In genomic region chr10:61272631-61273030, GRCm38 (mm10) we compare ENCODE assay signal across 7 mouse cellular contexts. TPM values are rescaled to one million over a fixed set of nuclear protein-coding genes. Genes with fewer than 3 reads are reported as not detected.
DNase-seq lines count a peak whose midpoint lies in the region; ATAC-seq and TF ChIP-seq lines count a peak whose summit lies in the region.

No protein-coding gene starts in this region.

- peak overlapping the region; percentile 58 for H3K4me3 ChIP-seq in lung, embryonic 14.5 days (ENCODE audit: low read depth, low read length)
- H3K4me3 ChIP-seq in forebrain, embryonic 10.5 days = peak overlapping the region; percentile 72
- H3K4me3 ChIP-seq in limb, embryonic 13.5 days = peak overlapping the region; percentile 63
- H3K4me3 ChIP-seq in small intestine, adult 2 months (ENCODE audit: low read depth, low read length) = peak overlapping the region; percentile 57
- H3K4me3 ChIP-seq in cerebellum, adult 2 months (replicated peaks; ENCODE audit: insufficient read depth, low read depth, low read length) = no peak overlapping the region

- H3K27ac ChIP-seq in lung, embryonic 14.5 days (ENCODE audit: low read depth) = peak overlapping the region; percentile 3; the same call in 1 of the 2 replicates
- peak overlapping the region; percentile 84 for H3K27ac ChIP-seq in forebrain, embryonic 10.5 days
- 0 out of 2 replicates have a peak overlapping the region, but pooled peaks have one; percentile 52 for H3K27ac ChIP-seq in limb, embryonic 13.5 days
- peak overlapping the region; percentile 15; the same call in 1 of the 2 replicates for H3K27ac ChIP-seq in small intestine, adult 2 months (ENCODE audit: insufficient read depth, low read depth, low read length)
- no peak overlapping the region for H3K27ac ChIP-seq in cerebellum, adult 2 months (ENCODE audit: insufficient read depth, low read length)

- no peak for TF ChIP-seq CTCF in lung, embryonic 14.5 days (IDR thresholded peaks at IDR 0.05; ENCODE audit: low read depth)
- TF ChIP-seq CTCF in small intestine, adult 2 months (IDR thresholded peaks at IDR 0.05; ENCODE audit: extremely low read depth, insufficient read length, insufficient replicate concordance, low read depth, low read length) = no peak
- no peak for TF ChIP-seq CTCF in cerebellum, adult 2 months (IDR thresholded peaks at IDR 0.05; ENCODE audit: borderline replicate concordance, insufficient read depth, low read depth, low read length)

- H3K4me1 ChIP-seq in lung, embryonic 14.5 days (ENCODE audit: insufficient read depth) = no peaks in the 10 kb centered on the region
- H3K4me1 ChIP-seq in forebrain, embryonic 10.5 days = peaks cover 37% of the 10 kb centered on the region
- H3K4me1 ChIP-seq in limb, embryonic 13.5 days = peaks cover 26% of the 10 kb centered on the region
- H3K4me1 ChIP-seq in small intestine, adult 2 months (ENCODE audit: control insufficient read depth, insufficient read depth, insufficient read length, low read length) = no peaks in the 10 kb centered on the region
- peaks cover 3% of the 10 kb centered on the region; the same call in 1 of the 2 replicates for H3K4me1 ChIP-seq in cerebellum, adult 2 months (ENCODE audit: control insufficient read depth, insufficient read depth, low read length)

- peak overlapping the region; percentile 72 for H3K9ac ChIP-seq in lung, embryonic 14.5 days
- H3K9ac ChIP-seq in limb, embryonic 13.5 days = peak overlapping the region; percentile 77

- no peak for DNase-seq in lung, embryonic 14.5 days
- DNase-seq in lung, adult 18-20 months = no peak
- DNase-seq in forebrain, embryonic 10.5 days (ENCODE audit: extremely low spot score, low spot score) = no peak
- DNase-seq in cerebellum, postnatal 14 days = no peak
- DNase-seq in cerebellum, adult 2 months = no peak

- H3K27me3 ChIP-seq in lung, embryonic 14.5 days (ENCODE audit: insufficient read depth, low read length) = no peaks in the 10 kb centered on the region
- peaks cover 51% of the 10 kb centered on the region for H3K27me3 ChIP-seq in forebrain, embryonic 10.5 days (ENCODE audit: poor library complexity, severe bottlenecking)
- 0 out of 2 replicates have a peak, but pooled peaks cover 10% of the 10 kb centered on the region for H3K27me3 ChIP-seq in limb, embryonic 13.5 days
- H3K27me3 ChIP-seq in small intestine, adult 2 months (ENCODE audit: control insufficient read depth, insufficient read depth, low read length) = peaks cover 7% of the 10 kb centered on the region; the same call in 1 of the 2 replicates
- H3K27me3 ChIP-seq in cerebellum, adult 2 months (ENCODE audit: control insufficient read depth, insufficient read depth, low read length) = no peaks in the 10 kb centered on the region; the same call in 1 of the 2 replicates

- H3K9me3 ChIP-seq in lung, embryonic 14.5 days (ENCODE audit: low read depth, low read length) = no peaks in the 10 kb centered on the region
- no peaks in the 10 kb centered on the region for H3K9me3 ChIP-seq in forebrain, embryonic 10.5 days
- H3K9me3 ChIP-seq in limb, embryonic 13.5 days = no peaks in the 10 kb centered on the region

- WGBS in lung, embryonic 14.5 days = 25% methylated on average over 5 of the region's 5 CpGs
- 37% methylated on average over 5 of the region's 5 CpGs for WGBS in forebrain, embryonic 10.5 days
- 45% methylated on average over 5 of the region's 5 CpGs for WGBS in limb, embryonic 13.5 days
- 61% methylated on average over 5 of the region's 5 CpGs for WGBS in small intestine, adult 2 months
- WGBS in cerebellum, adult 2 months = 79% methylated on average over 5 of the region's 5 CpGs

- H3K36me3 ChIP-seq in lung, embryonic 14.5 days (ENCODE audit: insufficient read depth) = no peaks in the 10 kb centered on the region
- H3K36me3 ChIP-seq in forebrain, embryonic 10.5 days (replicated peaks) = no peaks in the 10 kb centered on the region
- no peaks in the 10 kb centered on the region for H3K36me3 ChIP-seq in limb, embryonic 13.5 days
- H3K36me3 ChIP-seq in small intestine, adult 2 months (ENCODE audit: control insufficient read depth, insufficient read depth, low read length) = no peaks in the 10 kb centered on the region

- H3K4me2 ChIP-seq in lung, embryonic 14.5 days = peak overlapping the region; percentile 97
- peak overlapping the region; percentile 85 for H3K4me2 ChIP-seq in limb, embryonic 13.5 days (replicated peaks)

- ATAC-seq in lung, embryonic 14.5 days (ENCODE audit: insufficient read depth) = no peak
- no peak for ATAC-seq in limb, embryonic 13.5 days (ENCODE audit: low FRiP score, low read depth)

- no peak for TF ChIP-seq POLR2A in small intestine, adult 2 months (IDR thresholded peaks at IDR 0.05; ENCODE audit: low read depth, low read length)
- no peak for TF ChIP-seq POLR2A in cerebellum, adult 2 months (IDR thresholded peaks at IDR 0.05; ENCODE audit: borderline replicate concordance, insufficient read depth, low read length)

RNA-seq across cellular contexts. Expression of gene Adamts14, which starts 0.6 kb away (rescaled TPM):
- polyA plus RNA-seq in lung, embryonic 14.5 days (2014; fragmentation: Nextera tagmentation; extraction: Ambion mirVana) = 1.5 and 1.8 TPM in 2 replicates
- 0.27 and 0.30 TPM in 2 replicates for polyA plus RNA-seq in forebrain, embryonic 10.5 days (2016; fragmentation: Nextera tagmentation; extraction: Ambion mirVana)
- 2.1 and 2.8 TPM in 2 replicates for polyA plus RNA-seq in limb, embryonic 13.5 days (2015; fragmentation: Nextera tagmentation; extraction: Ambion mirVana)
- polyA plus RNA-seq in small intestine, adult 2 months (2012; rRNA removed) = 1.3 and 1.8 TPM in 2 replicates
- polyA plus RNA-seq in cerebellum, adult 2 months (2012; rRNA removed) = 0.23 and 0.30 TPM in 2 replicates

RNA-seq across cellular contexts. Expression of gene Prf1, which starts 25.0 kb away (rescaled TPM):
- not detected in 2 replicates for polyA plus RNA-seq in lung, embryonic 14.5 days (2014; fragmentation: Nextera tagmentation; extraction: Ambion mirVana)
- polyA plus RNA-seq in forebrain, embryonic 10.5 days (2016; fragmentation: Nextera tagmentation; extraction: Ambion mirVana) = not detected in 2 replicates
- 0.05 TPM in 1 of 2 replicates, not detected in the other for polyA plus RNA-seq in limb, embryonic 13.5 days (2015; fragmentation: Nextera tagmentation; extraction: Ambion mirVana)
- 0.65 and 1.3 TPM in 2 replicates for polyA plus RNA-seq in small intestine, adult 2 months (2012; rRNA removed)
- polyA plus RNA-seq in cerebellum, adult 2 months (2012; rRNA removed) = 0.14 TPM in 1 of 2 replicates, not detected in the other
